Mouse (Mus musculus): Measurements from ENCODE around the gene Tmem267.

- TF ChIP-seq CTCF (IDR thresholded peaks at IDR 0.05; ENCODE audit: insufficient read depth, low read depth, low read length) (no peak), POLR2A (IDR thresholded peaks at IDR 0.05; ENCODE audit: insufficient read depth, low read depth, low read length) (no peak)
Measured at GRCm38 (mm10) chr13:119656246-119656645, 168.4 kb downstream of the Tmem267 start.

Measured in olfactory bulb, adult 2 months (tissue).